Mouse (Mus musculus) olfactory bulb, adult 2 months (tissue): ENCODE data around the gene Mgrn1.

ENCODE experiments used
- CTCF ChIP-seq: fragments of 200-500 bp; IDR thresholded peaks from 2 replicates; pipeline ENCODE4 v1.5.1; 2012; ENCODE audit warnings: low read depth, mild to moderate bottlenecking, low read length, moderate library complexity; ENCODE audit not compliant: insufficient read depth
- POLR2A ChIP-seq: fragments of 200-500 bp; IDR thresholded peaks from 2 replicates; pipeline ENCODE4 v1.6.1; 2012; ENCODE audit warnings: mild to moderate bottlenecking, low read depth, low read length, moderate library complexity; ENCODE audit not compliant: insufficient read depth

- TF ChIP-seq CTCF (no peak), POLR2A (no peak)
Measured at GRCm38 (mm10) chr16:4941016-4941415, 55.0 kb downstream of the Mgrn1 start.
